Mouse (Mus musculus): ENCODE data around the gene Gabrr3.
A peak's percentile ranks its signal among the peaks of the same experiment; 100 is the strongest.

DNA sequence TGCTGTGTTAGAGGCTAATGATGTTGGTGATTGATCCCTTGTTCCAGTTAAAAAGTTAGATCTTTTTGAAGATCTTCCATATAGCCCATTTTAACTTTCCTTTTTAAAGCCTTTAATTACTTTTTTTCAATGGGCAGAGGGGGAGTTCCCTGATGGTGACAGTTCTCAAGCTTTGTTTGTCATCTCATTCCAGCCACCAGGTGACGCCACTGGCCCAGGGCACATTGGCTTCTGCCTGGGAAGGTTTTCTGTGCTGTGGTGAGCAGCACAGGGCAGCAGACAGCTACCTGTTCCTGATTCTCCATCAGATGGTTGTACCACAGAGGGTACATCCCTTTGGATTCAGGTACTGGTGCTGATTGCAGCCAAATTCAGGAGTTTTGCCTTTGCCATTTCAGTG is 67.7 kb downstream of the Gabrr3 start:
- TF ChIP-seq CTCF (IDR thresholded peaks at IDR 0.05; ENCODE audit: control insufficient read depth, insufficient read depth, insufficient read length): peak; percentile 52
- TF ChIP-seq CEBPB (IDR thresholded peaks at IDR 0.05; ENCODE audit: low read depth): no peak
- no peak for TF ChIP-seq USF1 (IDR thresholded peaks at IDR 0.05; ENCODE audit: low read depth)

Data from C2C12 (cell line).